Mouse (Mus musculus) heart, adult 2 months (tissue): ENCODE data around the gene Kansl2.

Source experiments
- EP300 ChIP-seq: fragments of 200-500 bp; IDR thresholded peaks from 2 replicates; pipeline ENCODE4 v1.6.1; 2011; ENCODE audit warnings: low read depth, low read length, control low read depth; ENCODE audit not compliant: insufficient read depth
- POLR2A ChIP-seq: fragments of 200-500 bp; IDR thresholded peaks from 2 replicates; pipeline ENCODE4 v1.6.1; 2011; ENCODE audit warnings: mild to moderate bottlenecking, low read depth, low read length, control low read depth; ENCODE audit not compliant: insufficient read depth

- TF ChIP-seq EP300: no peak
- no peak for TF ChIP-seq POLR2A
These were observed 1.9 kb upstream of the Kansl2 start for GRCm38 (mm10) chr15:98535921-98536320.
